Mouse (Mus musculus): ENCODE measurements at regions not wholly inside any gene's neighbourhood (a gene's known extent, or its start where the extent isn't known, plus 50 kb on each side); places are given as distances from the start of the nearest gene placed in this dataset.

DNA sequence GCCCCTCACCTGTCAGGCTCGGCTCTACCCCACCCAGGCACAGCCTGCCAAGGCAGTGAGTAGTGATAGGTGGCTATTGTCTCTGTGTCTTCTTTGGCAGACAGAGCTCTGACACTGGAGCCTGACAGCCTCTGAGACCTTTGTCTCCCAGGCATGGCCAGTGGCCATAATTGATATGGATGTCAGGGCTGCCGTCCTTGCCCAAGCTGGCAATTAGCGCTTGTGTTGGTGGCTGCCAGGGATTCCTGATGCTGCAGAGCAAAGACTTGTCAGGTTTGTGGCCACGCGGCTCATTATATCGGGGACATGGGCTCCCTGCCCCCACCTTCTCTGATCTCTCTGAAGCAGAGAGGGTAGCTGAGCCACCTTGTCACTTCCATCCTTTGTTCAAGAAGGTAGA lies 64.1 kb upstream of the Zmiz1 start:
- TF ChIP-seq CTCF (IDR thresholded peaks at IDR 0.05; ENCODE audit: borderline replicate concordance, extremely low read depth, insufficient read depth, insufficient read length) (no peak), POLR2A (IDR thresholded peaks at IDR 0.05; ENCODE audit: borderline replicate concordance, extremely low read depth, insufficient read depth, insufficient read length, poor library complexity, severe bottlenecking) (no peak)

All from brain, embryonic 14.5 days (tissue).